Mouse (Mus musculus) ES-E14 (cell line): ENCODE results near the gene Lrrc15.

Experiments
- CHD2 ChIP-seq: IDR thresholded peaks from 2 replicates; pipeline ENCODE4 v1.6.1; 2014; ENCODE audit warnings: mild to moderate bottlenecking, low read depth, low read length, inconsistent platforms
- HCFC1 ChIP-seq: IDR thresholded peaks from 2 replicates; pipeline ENCODE4 v1.6.1; 2012; ENCODE audit warnings: low read length, inconsistent platforms, borderline replicate concordance; ENCODE audit not compliant: insufficient read depth
- MAFK ChIP-seq: IDR thresholded peaks from 2 replicates; pipeline ENCODE4 v1.6.1; 2014; ENCODE audit warnings: mild to moderate bottlenecking, low read depth, low read length, inconsistent platforms; ENCODE audit not compliant: insufficient read depth
- ZC3H11A ChIP-seq: IDR thresholded peaks from 2 replicates; pipeline ENCODE4 v1.6.1; 2012; ENCODE audit warnings: low read depth, mild to moderate bottlenecking, inconsistent platforms, low read length, borderline replicate concordance
- ZNF384 ChIP-seq: IDR thresholded peaks from 2 replicates; pipeline ENCODE4 v1.6.1; 2012; ENCODE audit warnings: low read depth, low read length, inconsistent platforms

- TF ChIP-seq HCFC1 (no peak), CHD2 (no peak), ZNF384 (no peak), MAFK (no peak), ZC3H11A (no peak)
Measured at GRCm38 (mm10) chr16:30257718-30258117, 25.3 kb downstream of the Lrrc15 start.
